Mouse (Mus musculus): ENCODE data around the gene Gps2. TPM values are rescaled to one million over a fixed set of nuclear protein-coding genes. Genes with fewer than 3 reads are reported as not detected.
A peak's percentile ranks its signal among the peaks of the same experiment; 100 is the strongest.

Gene Gps2
- total and polyA plus RNA-seq, 2 experiments = 7.0 to 41.0 TPM

DNA sequence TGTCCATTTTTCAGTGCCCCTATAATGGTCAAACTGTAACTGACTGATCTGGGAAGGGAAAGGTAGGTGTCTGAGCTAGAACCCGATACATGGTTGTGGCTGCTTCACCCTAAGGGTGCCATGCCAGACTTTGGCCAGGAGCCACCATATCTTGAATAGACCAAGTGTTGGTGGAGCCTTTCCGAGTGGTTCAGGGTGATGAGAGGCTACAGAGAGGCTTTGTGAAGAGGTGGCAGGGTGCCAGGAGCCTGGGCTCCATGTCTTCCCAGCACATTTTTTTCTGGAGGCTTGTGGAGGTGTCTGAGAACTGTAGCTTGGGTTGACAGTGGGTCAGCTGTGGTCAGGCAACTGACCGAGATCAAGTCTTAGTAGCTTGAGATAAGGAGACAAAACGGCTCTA is 22.2 kb upstream of the Gps2 start:
- Histone ChIP-seq H3K4me1 (ENCODE audit: control insufficient read depth, insufficient read depth, low read length) (no peaks in the 10 kb centered on the region), H3K36me3 (ENCODE audit: control insufficient read depth, insufficient read depth, low read length) (no peaks in the 10 kb centered on the region), H3K4me3 (ENCODE audit: insufficient read depth, low read depth, low read length) (no peak overlapping the region), H3K27ac (replicated peaks; ENCODE audit: insufficient read depth, low read depth, low read length) (no peak overlapping the region), H3K79me2 (ENCODE audit: control insufficient read depth, insufficient read depth, low read length) (no peaks in the 10 kb centered on the region), H3K27me3 (ENCODE audit: control insufficient read depth, insufficient read depth, low read length) (no peaks in the 10 kb centered on the region), H3K9ac (ENCODE audit: low read depth, low read length) (no peak overlapping the region)
- TF ChIP-seq CTCF (IDR thresholded peaks at IDR 0.05; ENCODE audit: low read depth, low read length) (no peak), POLR2A (IDR thresholded peaks at IDR 0.05; ENCODE audit: extremely low read depth, insufficient read depth, low read length) (no peak)
- DNase-seq (ENCODE audit: extremely low read depth, low read depth, low spot score) = no peak
- WGBS = 78% methylated on average over 4 of the region's 4 CpGs

GRCm38 (mm10) chr11:69894671-69895070 is 19.0 kb upstream of the Gps2 start:
- TF ChIP-seq POLR2A (IDR thresholded peaks at IDR 0.05; ENCODE audit: extremely low read depth, insufficient read depth, low read length) (no peak), CTCF (IDR thresholded peaks at IDR 0.05; ENCODE audit: low read depth, low read length) (no peak)
- no peak overlapping the region for H3K27ac ChIP-seq (replicated peaks; ENCODE audit: insufficient read depth, low read depth, low read length)
- no peaks in the 10 kb centered on the region for H3K4me1 ChIP-seq (ENCODE audit: control insufficient read depth, insufficient read depth, low read length)
- DNase-seq (ENCODE audit: extremely low read depth, low read depth, low spot score) = no peak
- no peak overlapping the region for H3K4me3 ChIP-seq (ENCODE audit: insufficient read depth, low read depth, low read length)
- H3K79me2 ChIP-seq (ENCODE audit: control insufficient read depth, insufficient read depth, low read length) = no peaks in the 10 kb centered on the region
- no peaks in the 10 kb centered on the region for H3K27me3 ChIP-seq (ENCODE audit: control insufficient read depth, insufficient read depth, low read length)
- no peaks in the 10 kb centered on the region for H3K36me3 ChIP-seq (ENCODE audit: control insufficient read depth, insufficient read depth, low read length)
- no peak overlapping the region for H3K9ac ChIP-seq (ENCODE audit: low read depth, low read length)
- 72% methylated on average over 5 of the region's 5 CpGs for WGBS

DNA sequence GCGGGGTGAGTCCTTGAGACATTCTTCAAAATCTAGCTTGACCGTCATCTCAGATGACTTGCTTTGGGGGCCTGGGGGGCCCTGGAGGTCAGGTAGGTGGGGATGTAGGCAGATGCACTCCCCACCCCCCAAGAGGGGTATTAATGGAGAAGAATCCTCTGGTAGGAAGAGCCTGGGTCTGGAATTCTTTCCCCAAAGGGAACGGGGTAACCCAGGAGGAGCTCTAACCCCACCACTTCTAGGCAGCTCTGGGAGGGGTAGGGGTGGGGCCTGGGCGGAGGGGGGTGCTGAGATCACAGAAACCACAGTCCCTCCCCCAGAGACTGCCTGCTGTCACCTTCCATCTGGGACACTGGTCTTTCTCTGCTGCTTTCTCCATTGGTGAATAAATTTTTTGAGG is 18.4 kb upstream of the Gps2 start, which contains the start of gene Acap1:
Gene Acap1 (minus strand): TSS at position 249 of the 400 bp plus-strand sequence.
- H3K4me1 ChIP-seq (ENCODE audit: control insufficient read depth, insufficient read depth, low read length) = no peaks in the 10 kb centered on the region
- DNase-seq (ENCODE audit: extremely low read depth, low read depth, low spot score) = no peak
- no peak within 1 kb of the TSS for H3K9ac ChIP-seq (ENCODE audit: low read depth, low read length)
- H3K36me3 ChIP-seq (ENCODE audit: control insufficient read depth, insufficient read depth, low read length) = no peaks in the 10 kb centered on the region
- 79% methylated on average over 4 of the region's 4 CpGs for WGBS
- no peak for TF ChIP-seq CTCF (IDR thresholded peaks at IDR 0.05; ENCODE audit: low read depth, low read length)
- TF ChIP-seq POLR2A (IDR thresholded peaks at IDR 0.05; ENCODE audit: extremely low read depth, insufficient read depth, low read length) = no peak
- H3K4me3 ChIP-seq (ENCODE audit: insufficient read depth, low read depth, low read length) = no peak within 1 kb of the TSS
- no peak within 1 kb of the TSS for H3K27ac ChIP-seq (replicated peaks; ENCODE audit: insufficient read depth, low read depth, low read length)
- no peaks in the 10 kb centered on the region for H3K79me2 ChIP-seq (ENCODE audit: control insufficient read depth, insufficient read depth, low read length)
- no peaks in the 10 kb centered on the region for H3K27me3 ChIP-seq (ENCODE audit: control insufficient read depth, insufficient read depth, low read length)

GRCm38 (mm10) chr11:69899870-69900269 is 13.8 kb upstream of the Gps2 start:
- Histone ChIP-seq H3K4me1 (ENCODE audit: control insufficient read depth, insufficient read depth, low read length) (no peaks in the 10 kb centered on the region), H3K4me3 (ENCODE audit: insufficient read depth, low read depth, low read length) (no peak overlapping the region), H3K27ac (replicated peaks; ENCODE audit: insufficient read depth, low read depth, low read length) (no peak overlapping the region), H3K27me3 (ENCODE audit: control insufficient read depth, insufficient read depth, low read length) (no peaks in the 10 kb centered on the region), H3K9ac (ENCODE audit: low read depth, low read length) (no peak overlapping the region), H3K79me2 (ENCODE audit: control insufficient read depth, insufficient read depth, low read length) (no peaks in the 10 kb centered on the region), H3K36me3 (ENCODE audit: control insufficient read depth, insufficient read depth, low read length) (peaks cover 2% of the 10 kb centered on the region; the same call in 1 of the 2 replicates)
- no peak for DNase-seq (ENCODE audit: extremely low read depth, low read depth, low spot score)
- TF ChIP-seq POLR2A (IDR thresholded peaks at IDR 0.05; ENCODE audit: extremely low read depth, insufficient read depth, low read length) = no peak
- 46% methylated on average over 4 of the region's 4 CpGs for WGBS

DNA sequence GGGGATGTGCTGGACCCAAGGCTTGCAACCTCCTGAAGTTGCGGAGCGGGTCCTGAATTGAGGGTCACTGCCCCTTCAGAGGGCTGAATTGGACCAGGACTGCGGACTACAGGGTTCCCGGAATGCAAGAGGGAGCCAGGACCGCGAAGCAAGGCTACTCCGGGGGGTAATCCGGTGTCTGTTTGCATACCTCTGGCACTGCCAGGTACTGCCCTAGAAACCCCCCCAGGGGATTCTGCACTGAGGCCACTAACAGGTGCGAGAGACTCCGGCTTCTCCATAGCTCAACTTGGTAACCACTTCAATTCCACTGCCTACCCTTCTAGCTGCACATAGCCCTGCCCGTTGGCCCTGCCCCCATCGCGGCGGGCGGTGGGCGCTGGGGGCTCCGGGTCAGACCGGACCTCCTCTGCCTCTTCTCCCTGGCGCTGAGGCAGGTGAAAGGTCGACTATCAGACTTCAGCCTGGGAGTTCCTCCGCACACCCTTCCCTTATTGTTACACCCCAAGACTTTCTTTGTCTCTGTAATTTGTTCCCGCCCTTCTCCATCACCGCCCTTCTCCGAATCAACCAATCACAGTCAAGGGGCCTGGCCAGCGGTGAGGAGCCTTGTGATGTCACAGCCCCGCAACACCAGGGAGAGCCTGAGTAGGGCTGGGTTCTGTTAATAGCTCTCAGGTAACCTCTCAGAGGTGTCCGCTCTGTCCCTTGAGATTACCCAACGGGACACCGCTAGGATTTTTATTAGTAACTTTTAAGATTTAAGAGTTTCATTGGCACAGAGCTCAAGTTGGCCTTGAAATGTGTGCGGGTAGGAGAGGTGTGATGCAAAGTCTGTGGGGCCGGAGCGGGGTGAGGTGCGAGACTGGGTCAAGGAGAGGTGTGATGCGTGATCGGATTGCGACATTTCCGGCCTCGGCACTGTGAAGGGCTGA is 12.9 kb upstream of the Gps2 start, which contains the start of the genes 2810408A11Rik and Neurl4:
Gene 2810408A11Rik (minus strand): TSS at position 517 of the 935 bp plus-strand sequence.
Gene Neurl4 (plus strand): TSS at position 602 of the 935 bp plus-strand sequence.
- peak within 1 kb of the TSS; percentile 69 for H3K27ac ChIP-seq (replicated peaks; ENCODE audit: insufficient read depth, low read depth, low read length)
- 2% methylated on average over 38 of the region's 38 CpGs for WGBS

More for the DNA sequence above, 12.9 kb upstream of the Gps2 start, which contains the start of the genes 2810408A11Rik and Neurl4:
- TF ChIP-seq POLR2A (IDR thresholded peaks at IDR 0.05; ENCODE audit: extremely low read depth, insufficient read depth, low read length) (0 out of 2 replicates have a peak, but pooled peaks have one; percentile 37), CTCF (IDR thresholded peaks at IDR 0.05; ENCODE audit: low read depth, low read length) (no peak)
- H3K4me1 ChIP-seq (ENCODE audit: control insufficient read depth, insufficient read depth, low read length) = no peaks in the 10 kb centered on the region
- H3K27me3 ChIP-seq (ENCODE audit: control insufficient read depth, insufficient read depth, low read length) = no peaks in the 10 kb centered on the region
- peaks cover 2% of the 10 kb centered on the region; the same call in 1 of the 2 replicates for H3K36me3 ChIP-seq (ENCODE audit: control insufficient read depth, insufficient read depth, low read length)
- peak; percentile 82 for DNase-seq (ENCODE audit: extremely low read depth, low read depth, low spot score)
- H3K4me3 ChIP-seq (ENCODE audit: insufficient read depth, low read depth, low read length) = peak within 1 kb of the TSS; percentile 64
- no peaks in the 10 kb centered on the region for H3K79me2 ChIP-seq (ENCODE audit: control insufficient read depth, insufficient read depth, low read length)
- H3K9ac ChIP-seq (ENCODE audit: low read depth, low read length) = peak within 1 kb of the TSS; percentile 67
